In genomic region chr9:44253441-44253840, GRCm38 (mm10) we compare ENCODE assay signal across 18 mouse cellular contexts. TPM values are rescaled to one million over a fixed set of nuclear protein-coding genes. Genes with fewer than 3 reads are reported as not detected.
DNase-seq lines count a peak whose midpoint lies in the region; ATAC-seq and TF ChIP-seq lines count a peak whose summit lies in the region.
"Had no signal": no experiment of that assay in that cellular context is flagged by ENCODE, and none has a peak within 500 bp of the region (broad histone marks: within the 10 kb centered on the region; RNA-seq: fewer than 3 reads in every experiment).

No protein-coding gene starts in this region.

- peaks cover 14% of the 10 kb centered on the region; the same call in 1 of the 2 replicates for H3K27me3 ChIP-seq in forebrain, embryonic 12.5 days
- H3K27me3 ChIP-seq in midbrain, embryonic 12.5 days = 0 out of 2 replicates have a peak, but pooled peaks cover 13% of the 10 kb centered on the region
- H3K27me3 ChIP-seq in heart, adult 2 months (ENCODE audit: control insufficient read depth, insufficient read depth, low read length) = no peaks in the 10 kb centered on the region
- H3K27me3 ChIP-seq: limb, embryonic 15.5 days had no signal

- H3K4me1 ChIP-seq in forebrain, embryonic 12.5 days = peaks cover 57% of the 10 kb centered on the region
- peaks cover 42% of the 10 kb centered on the region for H3K4me1 ChIP-seq in midbrain, embryonic 12.5 days
- H3K4me1 ChIP-seq in heart, adult 2 months (ENCODE audit: control insufficient read depth, insufficient read depth, low read length) = no peaks in the 10 kb centered on the region

- H3K9ac ChIP-seq in forebrain, embryonic 12.5 days = no peak overlapping the region
- no peak overlapping the region for H3K9ac ChIP-seq in midbrain, embryonic 12.5 days (replicated peaks)
- no peak overlapping the region for H3K9ac ChIP-seq in heart, adult 2 months (ENCODE audit: low read depth, low read length)
- H3K9ac ChIP-seq: limb, embryonic 15.5 days; liver, postnatal 0 days had no signal

- ATAC-seq in forebrain, embryonic 12.5 days (ENCODE audit: low FRiP score) = no peak
- no peak for ATAC-seq in midbrain, embryonic 12.5 days (ENCODE audit: low FRiP score, low read depth)
- ATAC-seq: liver, postnatal 0 days had no signal

- no peak for DNase-seq in layer of hippocampus, adult 2 months (ENCODE audit: low spot score in 2 of 2)
- DNase-seq in layer of hippocampus, adult 18-20 months (ENCODE audit: low spot score in 2 of 2) = no peak
- peak; percentile 57 to 77 for DNase-seq in thymus, postnatal 36 days
- no peak for DNase-seq in urinary bladder, adult 2 months (ENCODE audit: low spot score)
- DNase-seq in left cerebral cortex, postnatal 4 days = no peak
- no peak for DNase-seq in heart, adult 2 months
- DNase-seq: adrenal gland, postnatal 10 days; B cell, adult 2 months; cerebellum, adult 8-10 months; kidney, adult 2 months; liver, postnatal 0 days had no signal

- no peak for TF ChIP-seq EP300 in heart, adult 2 months (IDR thresholded peaks at IDR 0.05; ENCODE audit: insufficient read depth, low read depth, low read length)

- peak overlapping the region; percentile 2; the same call in 1 of the 2 replicates for H3K4me2 ChIP-seq in forebrain, embryonic 12.5 days
- no peak overlapping the region for H3K4me2 ChIP-seq in midbrain, embryonic 12.5 days (replicated peaks)
- H3K4me2 ChIP-seq: limb, embryonic 15.5 days had no signal

- no peak for TF ChIP-seq CTCF in layer of hippocampus, adult 2 months (conservative IDR thresholded peaks at IDR 0.05)
- no peak for TF ChIP-seq CTCF in heart, adult 2 months (IDR thresholded peaks at IDR 0.05)

- no peak for TF ChIP-seq POLR2A in heart, adult 2 months (IDR thresholded peaks at IDR 0.05; ENCODE audit: insufficient read depth, low read depth, low read length)

- H3K36me3 ChIP-seq in forebrain, embryonic 12.5 days (replicated peaks) = no peaks in the 10 kb centered on the region
- H3K36me3 ChIP-seq in midbrain, embryonic 12.5 days = no peaks in the 10 kb centered on the region
- H3K36me3 ChIP-seq in heart, adult 2 months (ENCODE audit: control insufficient read depth, insufficient read depth, low read length) = no peaks in the 10 kb centered on the region

- intact Hi-C loops in left cerebral cortex, postnatal 4 days (cut with DNase I) = no loop called here
- intact Hi-C loops in heart, adult 2 months (cut with DNase I) = no loop called here

- no peak overlapping the region for H3K4me3 ChIP-seq in layer of hippocampus, adult 2 months
- H3K4me3 ChIP-seq in forebrain, embryonic 12.5 days (replicated peaks) = no peak overlapping the region
- H3K4me3 ChIP-seq in midbrain, embryonic 12.5 days = no peak overlapping the region
- no peak overlapping the region for H3K4me3 ChIP-seq in heart, adult 2 months
- H3K4me3 ChIP-seq: limb, embryonic 15.5 days had no signal

- H3K27ac ChIP-seq in layer of hippocampus, adult 2 months = peak overlapping the region; percentile 63
- H3K27ac ChIP-seq in forebrain, embryonic 12.5 days = peak overlapping the region; percentile 91
- H3K27ac ChIP-seq in midbrain, embryonic 12.5 days (replicated peaks) = peak overlapping the region; percentile 75; the same call in 1 of the 2 replicates
- H3K27ac ChIP-seq in heart, adult 2 months = no peak overlapping the region
- H3K27ac ChIP-seq: limb, embryonic 15.5 days had no signal

- H3K9me3 ChIP-seq in forebrain, embryonic 12.5 days = no peaks in the 10 kb centered on the region
- no peaks in the 10 kb centered on the region for H3K9me3 ChIP-seq in midbrain, embryonic 12.5 days
- H3K9me3 ChIP-seq: limb, embryonic 15.5 days had no signal

- H3K79me2 ChIP-seq in heart, adult 2 months (replicated peaks; ENCODE audit: control insufficient read depth, insufficient read depth, low read length) = no peaks in the 10 kb centered on the region

- WGBS in forebrain, embryonic 12.5 days = 77% methylated on average over 6 of the region's 6 CpGs
- 80% methylated on average over 6 of the region's 6 CpGs for WGBS in midbrain, embryonic 12.5 days
- WGBS in heart, adult 2 months = 86% methylated on average over 6 of the region's 6 CpGs

RNA-seq across cellular contexts. Expression of gene Pdzd3, which starts 2.2 kb away (rescaled TPM):
- 1 to 10 TPM; 1.1 to 1.5 TPM for total RNA-seq in layer of hippocampus, adult 2 months (2021)
- 1 to 10 TPM in 1 of 2 experiments, under 1 TPM in 1; 0.86 to 1.5 TPM for total RNA-seq in layer of hippocampus, adult 18-20 months (2021)
- 0.23 and 0.31 TPM in 2 replicates for polyA plus RNA-seq in forebrain, embryonic 12.5 days (2016; fragmentation: Nextera tagmentation; extraction: Ambion mirVana)
- polyA plus RNA-seq in midbrain, embryonic 12.5 days (2016; fragmentation: Nextera tagmentation; extraction: Ambion mirVana) = 0.20 and 0.31 TPM in 2 replicates
- 0.21 and 0.24 TPM in 2 replicates for polyA plus RNA-seq in urinary bladder, adult 2 months (2012; rRNA removed)
- total RNA-seq in left cerebral cortex, postnatal 4 days (2021) = under 1 TPM; 0.40 to 0.72 TPM
- 1 to 10 TPM; 3.4 to 4.2 TPM for total RNA-seq in heart, adult 2 months (2021)
- polyA plus RNA-seq in heart, adult 2 months (2012; rRNA removed) = 1.7 and 3.3 TPM in 2 replicates
- total RNA-seq: granulocyte monocyte progenitor cell, adult 5-6 weeks; monocyte, adult 5-6 weeks had no signal
- polyA plus RNA-seq: liver, postnatal 0 days had no signal

RNA-seq across cellular contexts. Expression of gene Ccdc153, which starts 13.0 kb away (rescaled TPM):
- 1 to 10 TPM; 3.6 to 4.1 TPM for total RNA-seq in layer of hippocampus, adult 2 months (2021)
- 1 to 10 TPM; 4.7 to 6.1 TPM for total RNA-seq in layer of hippocampus, adult 18-20 months (2021)
- polyA plus RNA-seq in forebrain, embryonic 12.5 days (2016; fragmentation: Nextera tagmentation; extraction: Ambion mirVana) = not detected in 2 replicates
- not detected in 2 replicates for polyA plus RNA-seq in midbrain, embryonic 12.5 days (2016; fragmentation: Nextera tagmentation; extraction: Ambion mirVana)
- polyA plus RNA-seq in urinary bladder, adult 2 months (2012; rRNA removed) = not detected in 2 replicates
- total RNA-seq in left cerebral cortex, postnatal 4 days (2021) = 1 to 10 TPM; 3.5 to 4.6 TPM
- not detected for total RNA-seq in heart, adult 2 months (2021)
- 1.6 TPM in 1 of 2 replicates, not detected in the other for polyA plus RNA-seq in heart, adult 2 months (2012; rRNA removed)
- total RNA-seq: granulocyte monocyte progenitor cell, adult 5-6 weeks; monocyte, adult 5-6 weeks had no signal
- polyA plus RNA-seq: kidney, adult 2 months; limb, embryonic 15.5 days; liver, postnatal 0 days; neural tube, embryonic 14.5 days; stomach, embryonic 14.5 days had no signal

RNA-seq across cellular contexts. Expression of gene Nlrx1, which starts 15.0 kb away (rescaled TPM):
- total RNA-seq in layer of hippocampus, adult 2 months (2021) = 10 to 100 TPM; 11.6 to 13.9 TPM
- total RNA-seq in layer of hippocampus, adult 18-20 months (2021) = 10 to 100 TPM; 10.0 to 11.8 TPM
- 4.6 and 5.2 TPM in 2 replicates for polyA plus RNA-seq in forebrain, embryonic 12.5 days (2016; fragmentation: Nextera tagmentation; extraction: Ambion mirVana)
- polyA plus RNA-seq in midbrain, embryonic 12.5 days (2016; fragmentation: Nextera tagmentation; extraction: Ambion mirVana) = 2.6 and 3.3 TPM in 2 replicates
- 9.6 and 13.0 TPM in 2 replicates for polyA plus RNA-seq in urinary bladder, adult 2 months (2012; rRNA removed)
- 1 to 10 TPM; 8.3 to 8.8 TPM for total RNA-seq in left cerebral cortex, postnatal 4 days (2021)
- total RNA-seq in heart, adult 2 months (2021) = 10 to 100 TPM; 20.3 to 21.7 TPM
- 16.1 and 19.0 TPM in 2 replicates for polyA plus RNA-seq in heart, adult 2 months (2012; rRNA removed)

RNA-seq across cellular contexts. Expression of gene Cbl, which starts 19.6 kb away (rescaled TPM):
- 10 to 100 TPM; 61.7 to 66.5 TPM for total RNA-seq in layer of hippocampus, adult 2 months (2021)
- total RNA-seq in layer of hippocampus, adult 18-20 months (2021) = 10 to 100 TPM; 59.8 to 66.3 TPM
- polyA plus RNA-seq in forebrain, embryonic 12.5 days (2016; fragmentation: Nextera tagmentation; extraction: Ambion mirVana) = 28.7 and 34.3 TPM in 2 replicates
- 27.2 and 32.0 TPM in 2 replicates for polyA plus RNA-seq in midbrain, embryonic 12.5 days (2016; fragmentation: Nextera tagmentation; extraction: Ambion mirVana)
- 14.9 and 16.0 TPM in 2 replicates for polyA plus RNA-seq in urinary bladder, adult 2 months (2012; rRNA removed)
- 10 to 100 TPM; 58.4 to 62.4 TPM for total RNA-seq in left cerebral cortex, postnatal 4 days (2021)
- total RNA-seq in heart, adult 2 months (2021) = 10 to 100 TPM; 17.8 to 18.7 TPM
- 5.0 and 11.8 TPM in 2 replicates for polyA plus RNA-seq in heart, adult 2 months (2012; rRNA removed)

RNA-seq across cellular contexts. Expression of gene Abcg4, which starts 35.0 kb away (rescaled TPM):
- 10 to 100 TPM; 67.9 to 71.4 TPM for total RNA-seq in layer of hippocampus, adult 2 months (2021)
- 10 to 100 TPM; 65.5 to 74.6 TPM for total RNA-seq in layer of hippocampus, adult 18-20 months (2021)
- 10.1 and 12.4 TPM in 2 replicates for polyA plus RNA-seq in forebrain, embryonic 12.5 days (2016; fragmentation: Nextera tagmentation; extraction: Ambion mirVana)
- polyA plus RNA-seq in midbrain, embryonic 12.5 days (2016; fragmentation: Nextera tagmentation; extraction: Ambion mirVana) = 12.9 and 14.4 TPM in 2 replicates
- 7.6 and 8.9 TPM in 2 replicates for polyA plus RNA-seq in urinary bladder, adult 2 months (2012; rRNA removed)
- total RNA-seq in left cerebral cortex, postnatal 4 days (2021) = 10 to 100 TPM; 64.0 to 71.1 TPM
- under 1 TPM; 0.42 to 0.75 TPM for total RNA-seq in heart, adult 2 months (2021)
- 1.9 and 2.1 TPM in 2 replicates for polyA plus RNA-seq in heart, adult 2 months (2012; rRNA removed)
- total RNA-seq: monocyte, adult 5-6 weeks had no signal

Comparison
In these comparisons a context has a peak if more than half of its experiments do, and no peak if none do; other contexts are left out.
1. DNase-seq: peak in thymus, postnatal 36 days (2 of 2); none in layer of hippocampus, adult 2 months (0 of 2), layer of hippocampus, adult 18-20 months (0 of 2), urinary bladder, adult 2 months (single experiment), left cerebral cortex, postnatal 4 days (single experiment) and heart, adult 2 months (0 of 2).
2. RNA of gene Ccdc153, which starts 13.0 kb away (total RNA-seq): 4.7 to 6.1 TPM in layer of hippocampus, adult 18-20 months, 3.5 to 4.6 TPM in left cerebral cortex, postnatal 4 days and 3.6 to 4.1 TPM in layer of hippocampus, adult 2 months; not detected in heart, adult 2 months; every median in the first group is over 4 times any median in the second.